Mouse (Mus musculus): ENCODE measurements around the gene Nedd9.

DNA sequence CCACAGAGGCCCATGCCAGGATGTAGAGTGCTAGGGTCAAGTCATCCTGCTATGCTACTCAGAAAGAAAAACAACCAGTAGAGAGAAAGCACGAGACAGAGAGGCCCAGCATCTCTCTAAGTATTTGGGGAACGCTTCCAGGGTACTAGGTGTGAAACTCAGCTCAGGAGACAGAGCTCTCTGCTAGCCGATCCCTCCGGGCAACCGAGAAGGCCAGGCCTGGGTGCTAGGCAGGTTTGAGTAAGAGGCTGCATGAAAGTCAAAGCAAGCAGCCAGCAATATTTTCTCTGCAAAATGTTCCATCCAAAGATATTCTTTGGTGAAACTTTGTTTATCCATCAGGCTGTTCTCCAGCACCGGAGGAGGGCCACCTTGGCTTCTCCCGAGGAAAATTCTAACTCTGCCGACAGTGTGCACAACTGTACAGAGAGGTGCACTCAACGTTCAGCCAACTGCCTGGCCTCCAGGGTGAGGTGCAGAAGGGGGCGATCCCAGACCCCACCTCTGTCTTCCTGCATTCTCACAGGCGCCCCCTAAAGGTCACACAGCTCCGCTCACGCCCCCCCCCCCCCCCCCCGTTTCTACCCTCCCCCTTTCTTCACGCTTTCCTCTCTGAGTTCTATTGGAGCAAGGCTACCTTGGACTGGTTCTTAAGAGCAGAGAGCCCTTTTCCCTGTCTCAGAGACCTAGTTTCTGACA lies 7.3 kb downstream of the Nedd9 start:
- no peak for TF ChIP-seq POLR2AphosphoS2 (IDR thresholded peaks at IDR 0.05; ENCODE audit: low read depth, low read length)
- no peak for TF ChIP-seq MAZ (IDR thresholded peaks at IDR 0.05; ENCODE audit: low read depth, low read length)
- TF ChIP-seq USF1 (IDR thresholded peaks at IDR 0.05; ENCODE audit: low read depth, low read length): no peak
- TF ChIP-seq ZMIZ1 (IDR thresholded peaks at IDR 0.05; ENCODE audit: low read depth, low read length): no peak
- no peak for TF ChIP-seq SIN3A (IDR thresholded peaks at IDR 0.05; ENCODE audit: low read length)
